Mouse (Mus musculus) hematopoietic stem cell, adult 5-6 weeks (primary cell): ENCODE results near the gene Ptma. TPM values are rescaled to one million over a fixed set of nuclear protein-coding genes. Genes with fewer than 3 reads are reported as not detected.
A peak's percentile ranks its signal among the peaks of the same experiment; 100 is the strongest.

Experiments
- ATAC-seq, 2 experiments: fragments of 125-278 bp in 1 of 2; replicated peaks in 1 of 2; 2 replicates each; pipeline ENCODE4 v1.8.0; 2016 to 2017; ENCODE audit warnings: inconsistent platforms in 2 of 2, mild to moderate bottlenecking in 2 of 2, moderate number of reproducible peaks in 2 of 2, low read depth in 1 of 2, moderate TSS enrichment in 1 of 2; ENCODE audit not compliant: low FRiP score in 2 of 2, poor library complexity in 2 of 2, severe bottlenecking in 2 of 2, insufficient read depth in 1 of 2, low TSS enrichment in 1 of 2
- total RNA-seq: library from RNA; stranded (forward); fragments of 172-1452, 232-1000 nt; gene quantifications from 2 replicates; pipeline ENCODE4 v1.2.3, GENCODE M21; 2017

Gene Ptma
- total RNA-seq, 1 experiment from 2014 or later: 6,011 TPM

DNA sequence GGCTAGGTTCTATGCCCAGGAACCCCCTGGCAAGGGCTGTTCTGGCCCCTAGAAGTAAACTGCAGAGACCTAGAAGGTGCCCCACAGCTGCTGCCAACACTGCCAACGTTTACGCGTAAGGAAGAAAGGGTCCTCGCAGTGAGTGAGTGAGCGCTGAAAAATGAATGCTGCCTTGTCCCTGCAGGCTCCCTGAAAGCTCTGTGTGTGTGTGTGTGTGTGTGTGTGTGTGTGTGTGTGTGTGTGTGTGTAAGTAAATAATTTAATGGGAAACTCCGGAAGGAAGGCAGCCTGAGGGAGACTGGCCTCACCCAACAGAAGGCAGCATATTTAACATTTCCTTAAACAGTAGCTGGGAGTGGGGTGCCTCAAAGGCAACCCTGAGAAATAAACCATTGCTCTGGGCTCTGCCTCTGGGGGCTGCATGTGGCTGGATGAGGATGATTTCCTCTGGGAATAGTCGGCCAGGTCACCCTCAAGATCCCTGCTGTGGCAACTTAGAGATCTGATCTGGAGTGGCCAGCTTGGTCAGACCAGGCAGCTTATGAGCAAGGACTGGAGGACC, 34.9 kb upstream of the Ptma start:
- ATAC-seq: no peak

DNA sequence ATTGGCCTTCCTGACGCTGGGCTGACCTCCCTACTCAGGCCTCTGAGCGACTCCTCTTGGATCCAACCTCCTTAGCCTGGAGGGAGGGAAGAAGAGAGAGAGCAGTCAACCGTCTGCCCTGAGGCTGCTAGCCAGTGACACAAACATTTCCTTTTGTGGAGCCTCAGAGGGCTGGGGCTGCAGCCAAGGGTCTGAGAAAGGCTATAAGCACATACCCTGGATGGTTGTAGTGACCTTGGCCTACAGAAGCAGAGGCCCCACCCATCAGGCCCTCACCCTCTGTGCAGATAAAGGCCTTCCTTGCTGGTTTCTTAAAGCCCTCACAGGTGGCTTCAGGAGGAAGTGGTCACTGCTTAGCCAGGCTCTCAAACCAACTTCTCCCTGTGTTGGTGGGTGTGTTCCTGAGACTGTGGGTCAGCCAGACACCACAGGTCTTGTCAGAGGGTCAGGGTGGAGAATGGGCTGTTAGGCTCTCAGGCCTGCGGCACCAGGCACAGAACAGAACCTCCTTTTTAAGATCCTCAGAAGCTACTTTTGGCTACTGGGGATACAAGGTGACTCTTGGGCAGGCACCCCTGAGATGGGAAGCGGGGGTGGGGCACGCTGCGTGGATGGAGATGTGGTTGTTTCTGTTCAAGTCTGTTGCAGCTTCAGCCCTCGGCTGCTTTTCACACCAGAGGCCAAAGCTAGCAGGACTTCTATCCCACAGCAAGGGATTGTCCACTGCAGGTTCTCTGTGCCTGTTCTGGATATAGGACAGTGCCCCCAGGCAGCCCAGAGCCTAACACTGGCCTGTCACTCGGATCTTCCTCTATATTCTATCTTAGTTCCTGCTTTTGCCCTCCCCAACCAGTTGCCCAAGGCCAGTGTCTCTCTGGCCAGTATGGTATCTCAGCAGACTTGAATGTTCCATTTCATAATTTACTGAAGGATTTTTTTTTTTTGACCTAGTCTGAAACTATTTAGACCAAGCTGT, 34.1 kb upstream of the Ptma start:
- ATAC-seq: peak; percentile 54 to 57

DNA sequence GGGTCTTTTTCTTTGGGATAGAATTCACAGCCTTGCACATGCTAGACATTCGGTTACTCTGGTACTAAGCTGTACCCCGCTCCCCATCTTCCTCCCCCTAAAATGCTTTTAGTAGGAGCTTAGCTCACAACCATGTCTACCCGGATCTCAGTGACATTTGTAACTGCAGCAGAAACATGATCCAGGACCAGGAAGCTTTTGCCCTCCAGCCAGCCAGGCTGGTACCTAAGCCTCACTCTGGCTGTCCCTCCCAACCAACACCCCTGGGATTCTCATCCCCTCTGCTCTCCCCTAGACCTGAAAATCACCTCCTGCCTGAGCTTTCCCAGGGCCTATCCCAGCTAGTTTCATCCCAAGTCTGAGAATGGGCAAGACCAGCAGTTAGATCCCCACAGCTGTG, 32.7 kb upstream of the Ptma start:
- no peak for ATAC-seq

DNA sequence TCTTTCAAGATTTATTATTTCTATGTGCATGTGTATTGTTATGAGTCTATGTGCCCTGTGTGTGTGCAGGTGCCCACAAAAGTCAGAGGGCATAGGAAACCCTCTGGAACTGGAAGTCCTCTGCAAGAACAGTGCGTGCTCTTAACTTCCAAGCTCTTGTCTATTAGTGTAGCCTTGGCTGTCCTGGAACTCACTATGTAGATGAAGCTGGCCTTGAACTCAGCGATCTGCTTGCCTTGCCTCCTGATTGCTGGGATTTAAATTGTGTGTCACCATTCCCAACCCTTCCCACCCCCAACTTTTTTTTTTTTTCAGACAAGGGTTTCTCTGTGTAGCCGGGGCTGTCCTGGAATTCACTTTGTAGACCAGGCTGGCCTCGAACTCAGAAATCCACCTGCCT, 30.2 kb upstream of the Ptma start:
- ATAC-seq: no peak

DNA sequence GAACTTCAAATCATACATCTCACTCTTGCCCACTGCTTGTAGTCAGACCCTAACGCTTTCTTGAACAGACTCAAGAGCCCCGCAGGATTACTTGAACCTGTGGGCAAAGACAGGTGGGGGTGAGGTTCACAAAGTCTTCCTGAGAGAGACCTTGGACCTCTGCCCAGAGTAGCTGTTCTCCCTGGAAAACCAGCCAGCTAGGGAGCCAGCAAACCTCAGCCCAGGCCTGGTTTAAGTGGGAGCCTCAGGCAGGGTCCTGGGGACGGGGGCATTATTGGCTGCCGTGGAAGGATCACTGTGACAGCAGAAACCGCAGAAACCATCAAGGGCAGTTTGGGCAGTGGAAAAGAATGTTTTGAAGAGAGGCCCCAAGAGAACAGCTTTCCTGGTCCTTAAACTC, 29.2 kb upstream of the Ptma start:
- no peak for ATAC-seq

DNA sequence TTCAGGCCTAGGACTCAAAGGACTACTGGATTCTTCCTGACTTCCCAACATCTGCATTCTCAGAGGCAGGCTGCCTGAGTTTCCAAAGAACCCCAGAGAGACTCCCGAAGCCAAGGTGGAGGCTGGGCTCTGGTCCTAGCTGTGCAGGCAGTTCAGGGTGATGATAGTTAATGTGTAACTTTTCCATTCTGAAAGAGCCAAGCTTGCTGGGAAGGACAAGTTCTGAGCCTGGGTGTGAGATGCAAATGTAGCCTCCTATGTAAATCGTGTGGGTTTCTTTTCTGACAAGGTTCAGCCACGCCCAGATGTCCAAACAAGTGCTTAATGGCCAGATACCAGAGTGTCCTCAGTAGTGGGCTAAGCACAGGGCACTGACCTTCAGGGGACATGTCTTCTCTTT, 28.5 kb upstream of the Ptma start:
- ATAC-seq: no peak

DNA sequence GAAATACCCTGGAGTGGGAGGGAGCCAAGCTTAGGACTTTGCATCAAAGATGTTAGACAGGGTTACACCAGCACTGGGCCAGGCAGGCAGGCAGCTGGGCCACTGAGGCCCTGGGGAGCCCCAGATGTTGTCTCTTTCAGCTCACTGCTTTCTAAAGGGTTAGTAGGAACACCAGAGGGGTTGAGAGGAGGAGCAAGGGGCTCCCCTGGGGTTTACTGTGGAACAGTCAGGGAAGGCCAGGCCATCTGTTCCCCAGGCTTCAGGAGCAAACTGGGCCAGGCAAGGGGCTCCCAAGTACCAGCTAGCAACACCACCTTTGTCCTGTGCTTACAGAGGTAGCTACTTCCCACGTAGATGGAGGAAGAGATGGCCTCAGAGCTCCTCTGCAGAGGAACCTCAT, 27.9 kb upstream of the Ptma start:
- no peak for ATAC-seq

DNA sequence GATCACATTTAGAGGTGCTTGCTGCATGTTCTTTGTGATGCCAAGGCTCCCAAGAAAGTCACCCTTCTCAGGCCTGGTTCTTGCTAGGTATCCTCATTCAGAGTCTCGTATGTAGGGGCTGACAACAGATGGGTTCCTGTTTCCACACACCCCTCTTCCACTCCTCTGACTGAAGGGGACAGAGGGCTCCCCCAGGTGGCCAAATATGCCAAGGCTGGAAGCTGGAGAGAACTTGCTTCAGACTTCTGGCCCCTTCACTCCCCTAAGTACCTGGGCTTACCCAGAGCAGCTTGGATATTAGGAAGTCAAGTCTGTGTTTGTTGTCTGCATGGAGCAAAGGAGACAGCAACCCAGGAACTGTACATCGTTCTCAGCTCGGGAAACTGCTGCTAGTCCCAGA, 26.6 kb upstream of the Ptma start:
- peak; percentile 15 to 18; a peak in 2 of 4 replicates for ATAC-seq

DNA sequence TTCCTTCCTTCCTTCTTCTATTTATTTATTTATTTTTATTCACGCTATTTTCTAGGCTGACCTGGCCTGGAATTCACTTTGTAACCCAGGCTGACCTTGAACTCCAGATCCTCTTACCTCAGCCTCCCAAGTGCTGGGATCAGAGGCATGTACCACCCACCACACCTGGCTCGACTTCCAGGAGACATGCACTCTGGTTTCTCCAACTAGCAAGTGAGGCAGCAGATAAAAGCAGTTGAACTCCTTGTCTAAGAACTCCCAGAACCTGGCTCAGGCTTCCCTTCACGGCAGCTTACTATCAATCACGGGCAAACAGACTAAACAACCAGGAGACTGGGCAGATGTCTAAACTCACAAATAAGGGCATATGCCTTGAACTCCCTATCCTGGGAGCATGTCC, 25.8 kb upstream of the Ptma start:
- no peak for ATAC-seq

DNA sequence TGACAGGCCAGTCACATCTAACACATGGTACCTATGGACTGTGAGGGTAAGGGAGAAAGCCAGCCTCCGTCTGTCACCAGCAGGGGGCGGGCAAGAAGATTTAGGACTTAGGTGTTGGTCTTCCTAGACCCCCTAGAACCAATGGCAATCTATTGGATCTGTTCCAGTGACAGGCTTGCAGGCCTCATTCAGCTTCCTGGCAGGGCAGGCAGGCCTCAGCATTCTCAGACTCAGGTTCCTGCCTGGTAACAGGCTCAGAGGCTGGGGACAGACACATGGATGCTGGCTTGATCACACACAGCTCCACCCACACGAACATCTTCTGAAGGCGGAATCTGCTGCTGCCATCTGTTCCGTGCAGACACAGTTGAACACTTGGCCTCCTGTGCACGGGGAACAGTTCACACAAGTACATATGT, 25.4 kb upstream of the Ptma start:
- ATAC-seq: no peak

DNA sequence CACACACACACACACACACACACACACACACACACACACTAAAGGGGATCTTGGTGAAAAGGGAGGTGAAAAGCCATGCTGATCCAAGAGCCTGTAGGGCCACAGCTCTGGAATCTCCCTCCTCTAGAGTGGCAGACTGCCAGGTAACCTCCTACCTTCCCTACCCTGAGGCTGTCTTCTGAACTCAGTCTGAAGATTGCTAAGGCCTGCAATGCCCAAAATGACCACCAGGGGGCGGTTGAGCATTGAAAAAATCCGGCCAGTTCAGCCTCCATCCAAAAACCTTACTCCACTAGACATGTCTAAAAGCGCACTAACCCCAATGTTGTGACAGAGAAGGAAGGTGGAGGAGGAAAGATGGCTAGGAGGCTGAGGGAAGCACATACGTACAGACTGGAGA, 25.0 kb upstream of the Ptma start:
- ATAC-seq: peak; percentile 12 to 35; a peak in 3 of 4 replicates

DNA sequence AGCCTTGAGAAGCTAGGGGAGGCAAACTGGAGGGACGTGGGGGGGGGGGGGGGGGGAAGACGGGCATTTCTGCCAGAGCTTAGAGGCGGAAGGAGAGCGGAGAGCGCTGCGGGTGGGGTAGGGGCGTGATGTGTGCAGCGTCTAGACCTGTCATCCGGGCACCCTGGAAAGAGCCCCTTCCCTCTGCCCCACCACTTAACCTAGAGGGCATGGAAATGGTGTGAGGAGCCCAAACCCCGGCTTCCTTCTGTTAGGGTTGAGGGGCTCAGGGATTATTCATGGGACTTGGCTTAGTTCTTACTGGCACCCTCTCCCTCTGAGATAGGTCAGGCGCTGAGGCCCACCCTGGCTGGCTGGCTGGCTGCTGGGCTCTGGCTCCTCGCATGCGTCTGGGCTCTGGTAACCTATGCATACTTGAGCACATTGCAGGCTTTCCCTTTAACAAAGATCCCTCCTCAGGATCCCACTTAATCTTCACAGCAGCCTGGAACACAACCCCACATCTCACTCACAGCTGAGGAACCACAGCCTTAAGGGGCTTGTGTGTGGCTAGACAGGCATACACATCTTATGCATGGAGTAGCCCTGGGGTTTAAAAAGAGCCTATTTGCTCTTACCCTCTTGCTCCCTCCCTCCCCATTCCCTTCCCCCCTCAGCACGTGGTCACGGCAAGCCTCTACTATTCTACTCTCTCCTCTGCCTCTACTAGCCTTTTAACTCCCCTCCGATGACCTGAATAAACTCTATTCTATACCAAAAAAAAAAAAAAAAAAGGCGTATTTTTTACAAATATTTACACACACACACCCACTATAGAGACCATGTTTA, 24.1 kb upstream of the Ptma start:
- no peak for ATAC-seq

DNA sequence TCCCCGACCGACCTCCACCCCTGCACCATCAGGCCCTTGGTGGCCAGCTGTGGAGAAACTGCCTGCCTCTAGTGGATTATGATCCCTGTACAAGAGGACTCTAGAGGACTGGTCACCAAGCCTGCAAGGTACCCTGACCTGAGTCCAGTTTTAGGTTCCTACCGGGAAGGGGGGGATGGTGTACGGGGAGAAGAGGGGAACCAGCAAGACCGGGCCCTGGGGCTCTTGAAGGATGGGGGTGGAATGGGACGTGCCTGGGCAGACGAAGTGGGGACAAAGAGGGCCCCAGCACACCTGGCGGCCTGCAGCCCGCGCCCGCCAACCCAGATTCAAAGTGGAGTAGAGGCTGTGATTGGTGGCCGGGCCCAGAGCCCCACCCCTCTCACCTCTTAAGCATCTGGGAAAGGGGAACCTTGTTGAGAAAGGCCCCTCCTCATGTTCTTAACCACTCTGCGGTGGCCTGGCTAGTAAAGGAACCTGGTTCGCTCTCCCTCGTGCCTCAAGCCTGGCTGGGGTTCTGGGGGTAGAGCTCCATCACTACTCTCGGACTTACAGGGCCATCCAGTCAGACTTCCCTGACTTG, 23.3 kb upstream of the Ptma start:
- peak; percentile 57 to 67 for ATAC-seq

DNA sequence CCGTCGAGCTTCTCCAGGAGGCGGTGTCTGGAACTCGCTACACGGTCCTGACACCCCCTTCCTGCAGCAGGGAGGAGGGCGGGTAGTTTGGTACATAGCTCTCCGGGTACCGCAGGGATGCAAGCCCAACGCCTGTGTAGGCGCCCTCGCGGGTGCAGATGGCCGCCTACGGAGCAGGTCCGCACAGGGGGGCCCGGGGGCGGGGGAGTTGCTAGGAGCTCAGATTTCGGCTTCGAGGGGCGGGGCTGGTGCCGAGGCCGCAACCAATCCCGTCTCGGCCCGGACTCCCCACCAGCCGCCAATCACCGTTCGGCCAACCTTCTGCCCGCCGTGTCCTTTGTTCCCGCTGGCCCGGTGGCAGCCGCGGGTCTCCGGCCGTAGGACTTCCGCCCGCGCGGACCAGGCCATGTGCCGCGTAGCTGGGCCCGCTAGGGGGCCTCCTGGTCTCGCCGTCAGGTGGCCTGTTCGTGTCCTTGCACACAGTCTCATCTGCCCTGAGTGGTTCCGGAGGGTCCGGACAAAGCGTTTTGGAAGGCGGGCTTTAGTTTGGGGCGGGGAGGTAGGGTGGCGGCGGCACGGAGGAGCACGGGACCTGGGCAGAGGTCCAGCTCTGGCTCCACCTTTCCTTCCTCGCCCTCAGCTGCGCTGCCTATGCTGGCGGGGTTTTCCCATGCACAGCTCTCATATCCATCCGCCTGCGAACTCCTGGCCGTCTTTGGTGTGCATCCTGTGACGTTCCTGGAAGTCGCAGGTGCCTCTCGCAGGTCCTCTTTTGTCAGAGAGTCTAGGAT, 22.4 kb upstream of the Ptma start:
- ATAC-seq: peak; percentile 42 to 61

DNA sequence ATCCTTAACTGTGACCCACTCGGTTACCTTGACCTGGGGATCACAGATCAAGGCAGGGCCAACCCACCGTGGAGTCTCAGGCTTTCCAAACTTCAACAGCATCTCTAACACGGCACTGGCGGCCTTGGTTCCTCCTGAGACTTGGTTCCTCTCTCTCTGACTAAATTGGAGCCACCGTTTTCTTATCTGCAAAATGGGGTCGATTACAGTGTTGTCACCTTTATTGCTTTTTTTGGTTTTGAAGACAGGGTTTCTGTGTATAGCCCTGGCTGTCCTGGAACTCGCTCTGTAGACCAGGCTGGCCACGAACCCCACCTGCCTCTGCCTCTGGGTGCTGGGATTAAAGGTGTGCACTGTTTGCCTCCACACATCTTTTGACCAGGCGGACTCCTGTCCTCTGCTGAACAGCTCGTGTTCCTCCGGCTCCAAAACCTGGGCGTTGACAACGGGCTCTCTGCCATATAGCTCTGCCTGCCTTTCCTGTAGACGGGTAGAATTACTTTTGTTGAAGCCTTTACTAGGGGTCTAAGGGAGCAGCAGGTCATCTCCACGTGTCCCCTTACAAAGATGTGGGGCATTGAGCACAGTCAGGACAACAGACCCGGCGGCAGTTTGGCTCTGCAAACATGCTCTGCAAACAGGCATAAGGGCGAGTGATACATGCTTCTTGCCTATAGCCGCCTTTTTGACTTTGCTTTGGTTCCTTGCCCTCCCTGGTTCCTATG, 21.7 kb upstream of the Ptma start:
- ATAC-seq: no peak; a peak in 1 of 4 replicates

DNA sequence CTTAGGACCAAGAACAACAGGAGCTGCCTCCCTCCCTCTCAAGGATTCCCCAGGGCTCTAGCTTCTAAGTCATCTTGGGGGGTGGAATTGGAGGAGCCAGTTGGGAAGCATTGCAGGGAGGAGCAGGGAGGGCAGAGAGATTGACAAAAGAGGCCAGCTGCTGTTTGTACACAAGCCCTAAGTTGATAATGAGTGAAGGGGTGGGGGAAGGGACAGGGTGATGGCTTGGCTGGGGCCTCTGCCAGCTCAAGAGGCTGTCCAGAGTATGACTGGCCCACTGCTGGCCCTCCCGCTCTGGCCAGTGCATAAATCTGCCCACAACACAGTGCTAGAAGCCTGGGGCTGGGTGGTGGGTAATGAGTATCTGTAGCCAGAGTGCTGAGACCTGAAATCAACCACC, 21.1 kb upstream of the Ptma start:
- no peak for ATAC-seq
